Mouse (Mus musculus) heart, embryonic 12.5 days (tissue): ENCODE measurements at regions not wholly inside any gene's neighbourhood (a gene's known extent, or its start where the extent isn't known, plus 50 kb on each side); places are given as distances from the start of the nearest gene placed in this dataset.
A peak's percentile ranks its signal among the peaks of the same experiment; 100 is the strongest.

Experiments used
- ATAC-seq: fragments of 200-750 bp; cut with Nextera tagmentation; 2 replicates; pipeline ENCODE4 v1.8.0; 2017; ENCODE audit warnings: moderate TSS enrichment, moderate library complexity; ENCODE audit not compliant: insufficient number of reproducible peaks, low FRiP score
- H3K27ac ChIP-seq: fragments of 300-500 bp; sonication (generic); 2 replicates; pipeline ENCODE4 v1.5.1; 2016; ENCODE audit warnings: mild to moderate bottlenecking, moderate library complexity; ENCODE audit not compliant: poor library complexity, severe bottlenecking
- H3K27me3 ChIP-seq: fragments of 300-500 bp; sonication (generic); replicated peaks from 2 replicates; pipeline ENCODE4 v1.6.1; 2016; ENCODE audit warnings: mild to moderate bottlenecking, moderate library complexity
- H3K36me3 ChIP-seq: fragments of 300-500 bp; sonication (generic); 2 replicates; pipeline ENCODE4 v1.6.1; 2016; ENCODE audit warnings: mild to moderate bottlenecking, moderate library complexity
- H3K4me1 ChIP-seq: fragments of 300-500 bp; sonication (generic); replicated peaks from 2 replicates; pipeline ENCODE4 v1.6.1; 2016; ENCODE audit warnings: mild to moderate bottlenecking
- H3K4me2 ChIP-seq: fragments of 300-500 bp; sonication (generic); 2 replicates; pipeline ENCODE4 v1.6.1; 2016; ENCODE audit warnings: mild to moderate bottlenecking, moderate library complexity
- H3K4me3 ChIP-seq: fragments of 300-500 bp; sonication (generic); 2 replicates; pipeline ENCODE4 v1.5.1; 2016; ENCODE audit warnings: mild to moderate bottlenecking
- H3K9ac ChIP-seq: fragments of 300-500 bp; sonication (generic); 2 replicates; pipeline ENCODE4 v1.6.1; 2016; ENCODE audit warnings: mild to moderate bottlenecking, moderate library complexity
- H3K9me3 ChIP-seq: fragments of 300-500 bp; sonication (generic); replicated peaks from 2 replicates; pipeline ENCODE4 v1.6.1; 2016; ENCODE audit warnings: mild to moderate bottlenecking, moderate library complexity
- WGBS: fragments of 180-500 bp; shearing (Covaris S2); methylation state at CpG from one replicate; pipeline ENCODE4 v1.1.7; 2016; 5-methylcytosine and 5-hydroxymethylcytosine counted together

DNA sequence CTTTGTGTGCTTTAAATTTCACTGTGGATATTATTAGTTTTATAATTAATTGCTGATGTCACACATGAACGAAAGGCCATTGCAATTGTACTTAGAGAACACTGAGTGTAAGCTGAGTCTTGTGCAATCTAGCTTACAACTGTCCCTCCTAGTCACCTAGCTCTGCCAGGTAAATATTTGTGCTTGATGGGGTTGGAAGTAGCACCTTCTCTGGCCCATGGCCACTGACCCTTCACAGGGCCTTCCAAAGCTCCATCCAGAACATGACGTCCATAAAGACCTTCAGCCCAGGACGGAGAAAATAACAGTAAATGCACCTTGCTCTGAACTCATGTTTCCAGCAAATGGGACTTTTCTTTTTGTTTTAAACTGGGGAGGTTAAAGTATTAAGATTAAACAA lies 576.0 kb downstream of the Nedd1 start:
- Histone ChIP-seq H3K4me1 (no peaks in the 10 kb centered on the region), H3K4me2 (no peak overlapping the region), H3K27me3 (no peaks in the 10 kb centered on the region), H3K36me3 (no peaks in the 10 kb centered on the region), H3K9me3 (no peaks in the 10 kb centered on the region), H3K9ac (no peak overlapping the region), H3K27ac (no peak overlapping the region), H3K4me3 (no peak overlapping the region)
- no peak for ATAC-seq
- 75% methylated on average over 3 of the region's 3 CpGs for WGBS

DNA sequence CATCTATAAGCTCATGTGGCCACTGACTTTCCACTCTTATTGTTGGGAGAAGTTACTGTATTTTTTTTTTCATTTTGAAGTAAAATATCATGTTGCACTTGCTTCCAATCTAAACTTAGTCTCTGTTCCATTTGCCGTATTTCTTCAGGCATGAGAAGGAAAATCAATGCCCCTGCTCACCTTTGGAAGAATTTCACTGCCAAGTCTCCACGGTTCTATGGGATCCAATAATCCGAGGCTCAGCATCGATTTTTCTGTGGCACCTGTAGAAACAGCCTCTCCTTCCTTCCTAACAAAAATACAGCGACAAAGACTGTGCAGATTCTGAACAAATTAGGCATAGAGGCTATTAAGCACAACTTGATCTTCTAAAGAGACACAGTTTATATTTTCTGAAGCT lies 586.7 kb downstream of the Nedd1 start:
- Histone ChIP-seq H3K4me3 (no peak overlapping the region), H3K27me3 (no peaks in the 10 kb centered on the region), H3K9ac (no peak overlapping the region), H3K4me1 (no peaks in the 10 kb centered on the region), H3K9me3 (no peaks in the 10 kb centered on the region; the same call in 1 of the 2 replicates), H3K4me2 (no peak overlapping the region), H3K36me3 (no peaks in the 10 kb centered on the region), H3K27ac (no peak overlapping the region)
- 81% methylated on average over 5 of the region's 5 CpGs for WGBS
- no peak for ATAC-seq

DNA sequence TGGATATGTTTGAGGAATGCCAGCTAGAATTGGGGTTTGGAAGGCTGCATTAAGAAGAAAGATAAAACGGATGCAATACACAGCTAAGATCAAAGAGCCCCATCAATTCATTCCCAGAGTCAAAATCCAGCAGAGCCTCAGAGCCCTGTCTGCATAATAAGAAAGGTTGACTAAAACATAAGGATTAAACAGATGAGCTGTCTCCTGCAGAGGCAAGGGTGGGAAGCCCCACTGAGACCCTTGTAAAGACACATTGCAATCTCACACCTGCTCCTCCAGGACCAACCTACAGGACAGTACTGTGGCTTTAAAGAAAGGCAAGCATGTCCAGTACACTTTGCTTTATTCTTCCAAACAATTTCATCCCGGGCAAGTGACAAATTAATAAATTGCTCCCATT lies 609.4 kb downstream of the Nedd1 start:
- no peak overlapping the region for H3K4me2 ChIP-seq
- no peaks in the 10 kb centered on the region for H3K4me1 ChIP-seq
- H3K27ac ChIP-seq = no peak overlapping the region
- H3K4me3 ChIP-seq = no peak overlapping the region
- H3K27me3 ChIP-seq = no peaks in the 10 kb centered on the region
- no peak for ATAC-seq
- WGBS = 30% methylated on average over 2 of the region's 2 CpGs
- H3K9me3 ChIP-seq = no peaks in the 10 kb centered on the region
- H3K36me3 ChIP-seq = no peaks in the 10 kb centered on the region
- no peak overlapping the region for H3K9ac ChIP-seq

DNA sequence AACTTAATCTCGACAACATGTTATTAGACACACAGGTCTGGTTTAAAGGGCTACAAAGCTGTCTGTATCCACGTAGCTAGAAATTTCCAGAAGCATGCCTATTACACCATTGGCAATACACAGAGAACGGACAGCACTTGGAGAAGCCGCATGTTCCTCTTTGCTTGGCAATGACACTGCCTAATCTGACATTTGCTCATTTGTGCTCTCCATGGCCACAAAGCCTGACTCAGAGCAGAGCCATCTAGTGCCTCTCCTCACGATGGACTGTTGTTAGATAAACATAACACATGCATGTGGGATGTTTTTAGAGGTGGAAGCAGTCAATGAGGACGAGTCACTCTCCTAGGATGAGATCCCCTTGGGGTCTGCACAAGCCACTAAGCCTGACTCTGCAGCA lies 615.9 kb downstream of the Nedd1 start:
- Histone ChIP-seq H3K4me1 (0 out of 2 replicates have a peak, but pooled peaks cover 6% of the 10 kb centered on the region), H3K4me3 (no peak overlapping the region), H3K9me3 (no peaks in the 10 kb centered on the region), H3K27me3 (no peaks in the 10 kb centered on the region), H3K9ac (no peak overlapping the region), H3K4me2 (no peak overlapping the region), H3K36me3 (no peaks in the 10 kb centered on the region), H3K27ac (no peak overlapping the region)
- WGBS = 71% methylated on average over 6 of the region's 6 CpGs
- ATAC-seq = no peak

DNA sequence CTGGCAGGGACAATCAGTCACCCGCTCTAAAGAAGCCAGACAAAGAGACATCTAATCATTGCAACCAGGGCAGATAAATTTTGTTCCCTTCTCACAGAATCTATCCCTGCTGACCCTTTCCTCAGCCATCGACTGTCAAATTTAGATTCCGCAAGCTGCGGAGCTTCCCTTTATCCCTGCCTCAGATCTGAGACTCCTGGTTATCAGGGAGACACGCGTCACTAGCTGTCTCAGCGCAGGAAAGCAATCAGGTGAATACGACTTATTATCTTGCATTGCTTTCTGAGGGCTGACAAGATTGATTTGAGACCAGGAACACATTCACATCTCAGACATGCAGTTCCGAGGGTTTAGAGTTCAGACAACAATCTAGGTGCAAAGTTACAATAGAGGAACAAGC lies 618.3 kb downstream of the Nedd1 start:
- H3K4me1 ChIP-seq = 0 out of 2 replicates have a peak, but pooled peaks cover 6% of the 10 kb centered on the region
- 20% methylated on average over 9 of the region's 9 CpGs for WGBS
- H3K9ac ChIP-seq = no peak overlapping the region
- no peak for ATAC-seq
- peak overlapping the region; percentile 3; the same call in 1 of the 2 replicates for H3K4me2 ChIP-seq
- H3K27ac ChIP-seq = no peak overlapping the region
- H3K36me3 ChIP-seq = no peaks in the 10 kb centered on the region
- no peaks in the 10 kb centered on the region for H3K9me3 ChIP-seq
- no peak overlapping the region for H3K4me3 ChIP-seq
- H3K27me3 ChIP-seq = no peaks in the 10 kb centered on the region

DNA sequence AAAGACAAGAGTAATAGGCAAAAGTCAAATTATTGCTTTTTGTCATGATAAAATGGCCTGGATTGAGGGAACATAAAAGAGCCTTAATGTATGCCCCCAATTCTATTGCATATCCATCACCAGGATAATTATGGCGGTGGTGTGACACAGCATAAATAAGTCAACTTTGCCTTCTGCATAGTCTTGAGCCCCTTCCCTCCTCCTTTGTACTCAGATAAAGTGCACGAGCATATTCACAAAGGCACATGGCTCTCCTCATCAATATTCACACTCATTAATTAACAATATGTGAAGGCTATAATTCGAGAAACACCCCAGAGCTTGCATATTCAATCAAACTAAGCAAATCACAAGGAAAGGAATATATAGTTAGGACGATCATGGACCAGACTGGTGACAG lies 619.5 kb downstream of the Nedd1 start:
- ATAC-seq = no peak
- Histone ChIP-seq H3K36me3 (no peaks in the 10 kb centered on the region), H3K4me3 (no peak overlapping the region), H3K9ac (no peak overlapping the region), H3K27ac (no peak overlapping the region), H3K27me3 (no peaks in the 10 kb centered on the region), H3K4me2 (no peak overlapping the region), H3K9me3 (no peaks in the 10 kb centered on the region), H3K4me1 (0 out of 2 replicates have a peak, but pooled peaks cover 6% of the 10 kb centered on the region)
- 86% methylated on average over 4 of the region's 4 CpGs for WGBS

DNA sequence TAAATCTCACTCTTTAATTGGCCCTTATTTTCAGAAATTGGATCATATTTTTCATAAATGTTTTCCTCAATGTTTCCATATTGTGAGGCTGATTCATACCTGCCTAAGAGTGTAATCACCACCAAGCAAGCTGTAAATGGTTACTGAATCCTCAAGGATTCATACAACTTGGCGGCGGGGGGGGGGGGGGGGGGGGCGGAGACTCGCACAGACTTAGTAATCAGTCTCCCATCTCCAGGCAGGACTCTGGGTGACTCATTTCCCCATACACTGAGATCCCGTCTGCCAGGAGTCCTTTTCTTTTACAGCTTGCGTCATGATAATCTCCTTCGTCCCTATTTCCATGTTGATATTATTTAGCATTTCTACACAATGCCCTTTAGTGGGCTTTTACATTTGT lies 624.7 kb downstream of the Nedd1 start:
- H3K9ac ChIP-seq = no peak overlapping the region
- WGBS = 37% methylated on average over 7 of the region's 7 CpGs
- no peaks in the 10 kb centered on the region for H3K4me1 ChIP-seq
- H3K36me3 ChIP-seq = no peaks in the 10 kb centered on the region
- no peak overlapping the region for H3K4me2 ChIP-seq
- no peaks in the 10 kb centered on the region for H3K27me3 ChIP-seq
- no peak overlapping the region for H3K4me3 ChIP-seq
- no peaks in the 10 kb centered on the region for H3K9me3 ChIP-seq
- no peak overlapping the region for H3K27ac ChIP-seq
- ATAC-seq = no peak

DNA sequence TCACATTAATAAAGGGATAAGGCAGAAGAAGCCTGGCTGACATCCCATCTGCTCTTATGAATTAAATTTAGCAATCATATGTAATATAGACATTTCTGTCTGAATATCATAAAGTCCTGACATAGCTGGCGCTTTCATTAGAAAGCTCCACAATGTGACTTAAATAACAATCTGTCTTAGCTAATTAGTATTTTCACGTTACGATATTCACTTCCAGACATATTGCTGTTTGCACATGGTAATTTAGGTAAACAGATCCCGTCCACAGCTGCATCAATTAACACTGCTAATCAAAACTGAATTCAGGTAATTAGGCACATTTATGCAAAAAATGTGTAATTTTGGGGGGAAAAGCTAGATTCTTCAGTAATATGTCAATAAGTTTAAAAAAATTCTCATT lies 625.1 kb downstream of the Nedd1 start:
- no peak overlapping the region for H3K9ac ChIP-seq
- WGBS = 90% methylated on average over 4 of the region's 4 CpGs
- no peak overlapping the region for H3K27ac ChIP-seq
- H3K9me3 ChIP-seq = no peaks in the 10 kb centered on the region
- H3K4me2 ChIP-seq = no peak overlapping the region
- no peaks in the 10 kb centered on the region for H3K27me3 ChIP-seq
- no peaks in the 10 kb centered on the region for H3K4me1 ChIP-seq
- ATAC-seq = no peak
- H3K4me3 ChIP-seq = no peak overlapping the region
- no peaks in the 10 kb centered on the region for H3K36me3 ChIP-seq

DNA sequence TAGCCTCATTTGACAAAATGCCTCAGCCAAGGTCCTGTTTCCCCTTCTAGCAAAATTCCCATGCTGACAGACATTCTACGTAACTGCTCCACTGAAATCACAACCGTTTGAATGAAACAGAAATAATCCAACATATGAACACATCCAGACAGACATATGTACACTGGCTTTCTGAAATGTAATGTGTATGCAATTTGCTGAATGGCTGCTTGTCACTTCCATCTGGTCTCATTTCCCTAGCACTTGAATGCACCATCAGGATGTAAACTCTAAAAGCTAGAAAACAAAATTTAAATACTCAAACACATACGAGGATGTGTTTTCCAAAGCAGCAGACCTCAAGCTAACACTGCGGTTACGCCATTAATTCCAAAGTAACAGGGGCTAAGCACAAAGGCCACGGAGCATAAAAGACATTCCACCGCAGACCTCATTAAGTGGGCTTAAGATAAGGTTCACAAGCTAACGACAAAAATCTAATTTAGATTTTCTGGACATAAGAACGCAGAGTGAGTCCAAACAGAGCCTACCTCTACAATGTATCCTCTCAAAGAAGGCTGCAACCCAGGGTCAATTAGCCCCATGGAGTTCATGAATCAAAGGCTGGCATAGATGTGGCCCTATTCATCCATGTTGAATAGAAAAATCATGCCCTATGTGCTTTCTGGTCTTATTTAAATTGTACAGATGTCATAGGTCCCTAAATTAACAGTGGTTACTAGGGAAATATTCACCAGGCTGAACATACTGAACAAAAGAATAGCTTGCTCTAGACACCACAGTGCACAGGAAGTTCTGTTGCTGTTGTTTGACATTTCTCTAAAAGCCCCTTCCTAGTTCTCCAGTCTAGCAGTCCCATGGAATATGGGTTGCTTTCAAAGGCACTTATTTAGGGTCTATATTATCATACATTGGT lies 630.5 kb downstream of the Nedd1 start:
- no peaks in the 10 kb centered on the region for H3K4me1 ChIP-seq
- no peaks in the 10 kb centered on the region for H3K9me3 ChIP-seq
- no peak overlapping the region for H3K4me3 ChIP-seq
- no peak for ATAC-seq
- H3K9ac ChIP-seq = no peak overlapping the region
- H3K27ac ChIP-seq = no peak overlapping the region
- H3K36me3 ChIP-seq = no peaks in the 10 kb centered on the region
- no peak overlapping the region for H3K4me2 ChIP-seq
- 61% methylated on average over 9 of the region's 9 CpGs for WGBS
- H3K27me3 ChIP-seq = no peaks in the 10 kb centered on the region

DNA sequence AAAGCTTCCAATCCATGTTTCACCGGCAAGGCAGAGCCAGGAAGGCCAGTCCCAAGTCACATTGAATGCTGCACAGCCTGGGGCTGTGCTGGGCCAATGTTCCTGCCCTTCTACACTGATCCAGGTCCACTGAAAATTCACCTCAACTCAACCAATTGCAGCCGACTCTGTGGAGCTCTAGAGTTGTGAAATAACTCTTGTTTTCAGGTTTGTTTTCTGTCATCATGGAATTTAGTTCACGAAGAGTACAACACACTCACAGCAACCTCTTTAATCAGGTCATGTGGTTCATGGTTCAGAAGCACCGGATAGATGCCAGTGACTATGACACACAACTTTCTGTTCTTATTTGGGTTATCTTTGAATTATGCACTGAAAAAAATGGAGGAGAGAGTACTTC lies 640.1 kb downstream of the Nedd1 start:
- Histone ChIP-seq H3K27ac (no peak overlapping the region), H3K4me1 (no peaks in the 10 kb centered on the region), H3K27me3 (no peaks in the 10 kb centered on the region), H3K36me3 (no peaks in the 10 kb centered on the region), H3K4me2 (no peak overlapping the region), H3K4me3 (no peak overlapping the region), H3K9me3 (no peaks in the 10 kb centered on the region), H3K9ac (no peak overlapping the region)
- 82% methylated on average over 4 of the region's 4 CpGs for WGBS
- no peak for ATAC-seq

DNA sequence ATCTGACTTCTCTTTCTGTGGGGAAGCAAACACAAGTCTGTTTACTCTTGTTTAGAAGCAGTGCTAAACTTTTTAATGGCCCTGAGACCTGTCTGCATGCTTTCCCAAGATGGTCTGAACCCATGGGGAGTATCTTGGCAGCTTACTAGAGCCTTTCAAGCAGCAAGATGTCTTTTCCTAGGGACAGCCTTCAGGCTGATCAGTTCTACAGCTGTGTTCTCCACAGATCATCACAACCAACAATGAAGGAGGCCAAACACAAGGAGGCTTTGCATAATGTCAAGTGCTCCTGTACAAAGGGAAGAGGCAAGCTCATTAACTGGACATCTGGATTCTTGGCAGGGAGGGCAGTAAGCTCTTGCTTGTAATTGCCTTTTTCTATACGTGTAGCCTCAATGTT lies 641.0 kb downstream of the Nedd1 start:
- 49% methylated on average over 1 of the region's 1 CpGs for WGBS

DNA sequence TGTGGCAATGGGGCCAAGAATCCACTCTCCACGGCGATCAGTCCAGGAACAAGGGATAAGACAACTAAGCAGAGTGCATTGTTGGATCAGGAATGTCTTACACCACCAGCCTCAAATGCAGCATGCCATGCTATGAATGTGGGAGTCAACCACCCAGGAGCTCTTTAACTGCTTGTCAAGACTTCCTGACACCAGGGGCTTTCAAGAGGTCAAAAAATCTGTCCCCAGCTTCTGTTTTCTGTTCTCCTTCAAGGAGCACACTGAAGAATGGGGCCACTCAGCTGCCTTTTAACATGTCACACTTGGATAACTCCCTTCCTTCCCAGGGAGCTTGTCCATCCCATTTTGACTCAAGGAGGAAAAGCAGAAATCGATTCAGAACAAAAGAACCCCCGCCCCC lies 642.8 kb downstream of the Nedd1 start:
- H3K36me3 ChIP-seq = no peaks in the 10 kb centered on the region
- 0 out of 2 replicates have a peak, but pooled peaks cover 5% of the 10 kb centered on the region for H3K4me1 ChIP-seq
- 62% methylated on average over 4 of the region's 4 CpGs for WGBS
- no peak overlapping the region for H3K4me2 ChIP-seq
- H3K9me3 ChIP-seq = no peaks in the 10 kb centered on the region
- H3K27ac ChIP-seq = no peak overlapping the region
- no peak overlapping the region for H3K9ac ChIP-seq
- ATAC-seq = no peak
- H3K27me3 ChIP-seq = no peaks in the 10 kb centered on the region
- no peak overlapping the region for H3K4me3 ChIP-seq

More for the DNA sequence above, 641.0 kb downstream of the Nedd1 start:
- no peaks in the 10 kb centered on the region for H3K36me3 ChIP-seq
- no peaks in the 10 kb centered on the region for H3K9me3 ChIP-seq
- no peaks in the 10 kb centered on the region for H3K4me1 ChIP-seq
- no peak overlapping the region for H3K9ac ChIP-seq
- no peak for ATAC-seq
- no peak overlapping the region for H3K27ac ChIP-seq
- H3K4me2 ChIP-seq = no peak overlapping the region
- no peaks in the 10 kb centered on the region for H3K27me3 ChIP-seq
- no peak overlapping the region for H3K4me3 ChIP-seq
